Mouse (Mus musculus): ENCODE results near the gene Lbhd2.
A peak's percentile ranks its signal among the peaks of the same experiment; 100 is the strongest.

The Lbhd2 gene

GRCm38 (mm10) chr12:111432751-111433331 is 26.2 kb downstream of the Lbhd2 start:
- DNase-seq = no peak

- no peak for DNase-seq
Observed at GRCm38 (mm10) chr12:111434164-111434744, 27.6 kb downstream of the Lbhd2 start.

- peak; percentile 81 for DNase-seq
Observed at GRCm38 (mm10) chr12:111434745-111435327, 28.2 kb downstream of the Lbhd2 start.

GRCm38 (mm10) chr12:111436170-111436569 is 29.6 kb downstream of the Lbhd2 start:
- no peak for DNase-seq

GRCm38 (mm10) chr12:111436640-111437039 is 30.0 kb downstream of the Lbhd2 start:
- DNase-seq = no peak

- no peak for DNase-seq
Observed at GRCm38 (mm10) chr12:111437222-111437900, 30.8 kb downstream of the Lbhd2 start.

GRCm38 (mm10) chr12:111438850-111439249 is 32.2 kb downstream of the Lbhd2 start:
- DNase-seq = no peak

GRCm38 (mm10) chr12:111440701-111441373 is 34.2 kb downstream of the Lbhd2 start:
- no peak for DNase-seq

- DNase-seq = no peak
Observed at GRCm38 (mm10) chr12:111441523-111441922, 34.9 kb downstream of the Lbhd2 start.

GRCm38 (mm10) chr12:111442309-111443010 is 35.9 kb downstream of the Lbhd2 start, which contains the start of gene Tnfaip2:
TSS of gene Tnfaip2 (plus strand) at chr12:111442469.
- peak; percentile 92 for DNase-seq

- no peak for DNase-seq
Observed at GRCm38 (mm10) chr12:111443011-111443870, 36.6 kb downstream of the Lbhd2 start.

GRCm38 (mm10) chr12:111443921-111444831 is 37.6 kb downstream of the Lbhd2 start:
- no peak for DNase-seq

GRCm38 (mm10) chr12:111445161-111445889 is 38.7 kb downstream of the Lbhd2 start:
- DNase-seq = no peak

- no peak for DNase-seq
Observed at GRCm38 (mm10) chr12:111445890-111446613, 39.4 kb downstream of the Lbhd2 start.

GRCm38 (mm10) chr12:111446745-111447144 is 40.1 kb downstream of the Lbhd2 start:
- DNase-seq = no peak

- DNase-seq = no peak
Observed at GRCm38 (mm10) chr12:111447350-111447749, 40.7 kb downstream of the Lbhd2 start.

- no peak for DNase-seq
Observed at GRCm38 (mm10) chr12:111447898-111448760, 41.5 kb downstream of the Lbhd2 start.
